Mouse (Mus musculus): ENCODE data around the gene Camk2d. TPM values are rescaled to one million over a fixed set of nuclear protein-coding genes. Genes with fewer than 3 reads are reported as not detected.

The Camk2d gene
- total and polyA plus RNA-seq, 3 experiments: 0.55 TPM; not detected in 2

DNA sequence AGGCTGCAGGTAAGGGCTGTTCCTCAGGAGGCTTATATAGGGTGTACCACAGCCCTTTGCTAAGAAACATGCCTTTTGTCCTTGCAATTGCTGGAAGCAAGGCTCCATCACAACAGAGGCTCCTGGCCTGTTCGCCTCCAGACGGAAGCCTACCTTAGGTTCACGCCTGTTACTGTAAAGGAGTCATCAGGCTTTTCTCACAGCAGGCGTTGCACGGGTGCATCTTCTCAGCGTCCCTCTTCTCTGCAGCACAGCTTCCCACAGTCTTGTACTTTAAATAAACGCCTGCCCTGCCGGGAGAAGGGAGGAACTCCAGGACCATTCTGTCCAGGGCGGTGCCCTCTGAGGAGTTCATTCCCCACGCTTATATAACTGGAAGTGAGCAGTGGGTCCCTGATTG lies 72.6 kb downstream of the Camk2d start:
- peaks cover 19% of the 10 kb centered on the region for H3K9me3 ChIP-seq (replicated peaks)
- H3K27me3 ChIP-seq (ENCODE audit: insufficient read depth, low read length): no peaks in the 10 kb centered on the region
- no peaks in the 10 kb centered on the region for H3K4me1 ChIP-seq (ENCODE audit: insufficient read depth, low read depth, low read length)
- TF ChIP-seq GATA1 (IDR thresholded peaks at IDR 0.05; ENCODE audit: borderline replicate concordance, low read length): no peak
- TF ChIP-seq CTCF (IDR thresholded peaks at IDR 0.05; ENCODE audit: low read depth, low read length): no peak
- no peak overlapping the region for H3K4me3 ChIP-seq (ENCODE audit: low read depth, low read length)
- DNase-seq (ENCODE audit: low spot score) (no peak), ATAC-seq (ENCODE audit: extremely low read depth, insufficient number of reproducible peaks, low FRiP score, poor library complexity, severe bottlenecking) (no peak)
- H3K36me3 ChIP-seq (replicated peaks): no peaks in the 10 kb centered on the region

DNA sequence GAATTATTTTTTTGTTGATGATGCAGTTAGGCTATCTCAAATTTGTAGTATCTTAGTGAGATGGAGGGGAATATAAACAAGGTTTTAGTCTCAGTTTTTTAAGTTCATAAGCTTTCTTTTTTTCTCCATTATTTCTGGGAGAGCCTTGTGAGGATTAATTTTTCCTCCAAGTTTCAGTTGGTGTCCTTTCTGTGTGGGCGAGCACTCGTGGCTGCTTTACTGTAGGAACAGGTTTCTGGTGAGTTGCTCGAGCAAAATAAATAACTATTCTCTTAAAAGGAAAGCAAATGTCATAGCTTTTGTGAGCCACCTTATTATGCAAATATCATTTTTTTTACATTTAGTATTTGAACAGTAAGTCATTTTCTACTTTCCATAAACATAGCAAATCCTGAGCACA lies 74.3 kb downstream of the Camk2d start:
- ATAC-seq (ENCODE audit: extremely low read depth, insufficient number of reproducible peaks, low FRiP score, poor library complexity, severe bottlenecking) (no peak), DNase-seq (ENCODE audit: low spot score) (no peak)
- Histone ChIP-seq H3K9me3 (replicated peaks) (peaks cover 19% of the 10 kb centered on the region), H3K27me3 (ENCODE audit: insufficient read depth, low read length) (no peaks in the 10 kb centered on the region), H3K36me3 (replicated peaks) (no peaks in the 10 kb centered on the region), H3K4me1 (ENCODE audit: insufficient read depth, low read depth, low read length) (no peaks in the 10 kb centered on the region), H3K4me3 (ENCODE audit: low read depth, low read length) (no peak overlapping the region)
- TF ChIP-seq GATA1 (IDR thresholded peaks at IDR 0.05; ENCODE audit: borderline replicate concordance, low read length) (no peak), POLR2AphosphoS5 (IDR thresholded peaks at IDR 0.05; ENCODE audit: insufficient replicate concordance, low read depth, low read length) (no peak), TAL1 (conservative IDR thresholded peaks at IDR 0.05; ENCODE audit: low read depth, low read length) (no peak), GATA2 (IDR thresholded peaks at IDR 0.05; ENCODE audit: borderline replicate concordance, low read depth, low read length) (no peak), CTCF (IDR thresholded peaks at IDR 0.05; ENCODE audit: low read depth, low read length) (no peak)

DNA sequence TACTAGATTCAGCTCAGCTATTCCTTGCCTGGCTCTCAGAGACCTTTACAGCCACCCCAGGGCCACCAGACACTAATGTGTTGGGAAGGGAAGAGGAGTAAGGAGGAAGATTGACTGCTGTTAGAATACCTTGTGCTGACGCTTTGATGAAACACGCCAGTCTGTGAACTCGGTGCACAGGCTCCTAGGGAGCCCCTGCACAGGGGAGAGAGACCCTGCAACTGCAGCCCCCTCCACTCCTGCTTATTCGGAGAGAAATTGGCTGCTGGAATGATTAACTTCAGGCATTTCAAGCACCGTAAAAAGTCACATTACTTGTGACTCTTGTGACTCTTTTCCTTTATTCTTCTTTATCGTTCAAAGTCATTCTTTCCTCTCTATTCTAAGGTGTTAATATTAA lies 75.2 kb downstream of the Camk2d start:
- DNase-seq (ENCODE audit: low spot score) (no peak), ATAC-seq (ENCODE audit: extremely low read depth, insufficient number of reproducible peaks, low FRiP score, poor library complexity, severe bottlenecking) (no peak)
- Histone ChIP-seq H3K4me1 (ENCODE audit: insufficient read depth, low read depth, low read length) (no peaks in the 10 kb centered on the region), H3K4me3 (ENCODE audit: low read depth, low read length) (no peak overlapping the region), H3K36me3 (replicated peaks) (no peaks in the 10 kb centered on the region), H3K9me3 (replicated peaks) (peaks cover 16% of the 10 kb centered on the region), H3K27me3 (ENCODE audit: insufficient read depth, low read length) (no peaks in the 10 kb centered on the region)
- no peak for TF ChIP-seq POLR2AphosphoS5 (IDR thresholded peaks at IDR 0.05; ENCODE audit: insufficient replicate concordance, low read depth, low read length)
- no peak for TF ChIP-seq TAL1 (conservative IDR thresholded peaks at IDR 0.05; ENCODE audit: low read depth, low read length)
- TF ChIP-seq GATA2 (IDR thresholded peaks at IDR 0.05; ENCODE audit: borderline replicate concordance, low read depth, low read length): no peak
- TF ChIP-seq GATA1 (IDR thresholded peaks at IDR 0.05; ENCODE audit: borderline replicate concordance, low read length): no peak
- TF ChIP-seq CTCF (IDR thresholded peaks at IDR 0.05; ENCODE audit: low read depth, low read length): no peak

DNA sequence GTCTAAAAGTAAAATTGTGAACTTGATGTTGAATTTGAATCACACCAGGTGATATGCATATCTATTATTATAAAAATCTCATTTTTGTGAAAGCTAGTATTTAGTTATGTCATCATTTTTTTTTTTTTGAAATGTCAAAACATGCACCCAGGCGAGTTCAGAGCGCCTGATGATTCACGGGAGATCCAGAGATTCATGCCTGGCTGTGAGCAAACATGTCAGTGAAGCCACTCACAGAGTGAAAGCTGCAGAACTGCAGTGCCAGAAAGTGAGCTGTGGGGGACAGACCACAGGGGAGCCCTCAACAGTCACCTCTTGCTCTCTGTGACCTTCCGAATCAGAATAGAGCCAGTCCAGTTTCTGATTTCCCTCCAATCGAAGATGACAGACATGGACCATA lies 84.9 kb downstream of the Camk2d start:
- no peak for TF ChIP-seq GATA2 (IDR thresholded peaks at IDR 0.05; ENCODE audit: borderline replicate concordance, low read depth, low read length)
- no peak for TF ChIP-seq TAL1 (conservative IDR thresholded peaks at IDR 0.05; ENCODE audit: low read depth, low read length)
- TF ChIP-seq POLR2AphosphoS5 (IDR thresholded peaks at IDR 0.05; ENCODE audit: insufficient replicate concordance, low read depth, low read length): no peak
- no peak for TF ChIP-seq GATA1 (IDR thresholded peaks at IDR 0.05; ENCODE audit: borderline replicate concordance, low read length)
- no peak for TF ChIP-seq CTCF (IDR thresholded peaks at IDR 0.05; ENCODE audit: low read depth, low read length)
- H3K4me3 ChIP-seq (ENCODE audit: low read depth, low read length): no peak overlapping the region
- no peaks in the 10 kb centered on the region for H3K27me3 ChIP-seq (ENCODE audit: insufficient read depth, low read length)
- H3K36me3 ChIP-seq (replicated peaks): no peaks in the 10 kb centered on the region
- no peaks in the 10 kb centered on the region for H3K4me1 ChIP-seq (ENCODE audit: insufficient read depth, low read depth, low read length)
- DNase-seq (ENCODE audit: low spot score) (no peak), ATAC-seq (ENCODE audit: extremely low read depth, insufficient number of reproducible peaks, low FRiP score, poor library complexity, severe bottlenecking) (no peak)
- peaks cover 5% of the 10 kb centered on the region for H3K9me3 ChIP-seq (replicated peaks)

DNA sequence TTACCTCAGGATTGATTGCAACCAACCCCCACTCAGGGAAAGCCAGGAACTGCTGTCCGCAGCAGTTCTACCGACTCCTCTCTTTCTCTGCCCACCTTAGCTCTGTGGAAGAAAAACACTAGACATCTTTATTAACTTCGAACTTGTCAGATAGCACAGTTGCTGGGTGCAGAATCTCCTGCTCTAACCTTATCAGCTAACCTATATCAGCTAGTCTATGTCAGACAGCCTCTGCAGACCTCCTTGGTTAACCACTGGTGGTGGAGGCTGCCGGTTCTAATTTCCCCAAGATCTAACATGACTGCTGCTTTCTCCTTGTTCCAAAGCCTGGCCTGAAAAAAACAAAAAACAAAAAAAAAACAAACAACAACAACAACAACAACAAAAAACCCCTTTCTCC lies 85.9 kb downstream of the Camk2d start:
- H3K27me3 ChIP-seq (ENCODE audit: insufficient read depth, low read length): no peaks in the 10 kb centered on the region
- H3K4me1 ChIP-seq (ENCODE audit: insufficient read depth, low read depth, low read length): no peaks in the 10 kb centered on the region
- TF ChIP-seq GATA2 (IDR thresholded peaks at IDR 0.05; ENCODE audit: borderline replicate concordance, low read depth, low read length): no peak
- TF ChIP-seq CTCF (IDR thresholded peaks at IDR 0.05; ENCODE audit: low read depth, low read length): no peak
- TF ChIP-seq GATA1 (IDR thresholded peaks at IDR 0.05; ENCODE audit: borderline replicate concordance, low read length): no peak
- TF ChIP-seq POLR2AphosphoS5 (IDR thresholded peaks at IDR 0.05; ENCODE audit: insufficient replicate concordance, low read depth, low read length): no peak
- no peak for TF ChIP-seq TAL1 (conservative IDR thresholded peaks at IDR 0.05; ENCODE audit: low read depth, low read length)
- DNase-seq (ENCODE audit: low spot score): no peak
- H3K4me3 ChIP-seq (ENCODE audit: low read depth, low read length): no peak overlapping the region
- no peak for ATAC-seq (ENCODE audit: extremely low read depth, insufficient number of reproducible peaks, low FRiP score, poor library complexity, severe bottlenecking)
- peaks cover 8% of the 10 kb centered on the region for H3K9me3 ChIP-seq (replicated peaks)
- no peaks in the 10 kb centered on the region for H3K36me3 ChIP-seq (replicated peaks)

DNA sequence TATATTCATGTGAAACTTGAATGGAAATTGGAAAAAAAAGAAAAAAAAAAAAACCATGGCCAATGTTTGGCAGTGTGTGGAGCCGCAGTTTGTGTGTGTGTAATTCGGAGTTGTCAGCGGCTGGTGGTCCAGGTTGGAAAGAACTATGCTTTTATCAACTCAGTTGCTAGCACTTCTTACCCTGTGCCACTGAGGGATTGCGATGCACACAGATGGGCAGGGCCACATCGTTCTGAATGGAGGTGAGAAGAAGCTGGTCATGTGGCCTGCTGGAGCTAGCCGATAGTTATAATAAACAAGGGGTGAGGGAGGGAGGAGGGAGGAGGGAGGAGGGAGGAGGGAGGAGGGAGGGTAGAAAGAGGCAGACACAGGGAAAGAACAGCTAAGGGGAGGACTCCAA lies 89.3 kb downstream of the Camk2d start:
- no peak for DNase-seq (ENCODE audit: low spot score)
- H3K4me1 ChIP-seq (ENCODE audit: insufficient read depth, low read depth, low read length): no peaks in the 10 kb centered on the region
- TF ChIP-seq GATA1 (IDR thresholded peaks at IDR 0.05; ENCODE audit: borderline replicate concordance, low read length) (no peak), TAL1 (conservative IDR thresholded peaks at IDR 0.05; ENCODE audit: low read depth, low read length) (no peak)
- no peaks in the 10 kb centered on the region for H3K27me3 ChIP-seq (ENCODE audit: insufficient read depth, low read length)
- H3K9me3 ChIP-seq (replicated peaks): peaks cover 9% of the 10 kb centered on the region
- no peak for ATAC-seq (ENCODE audit: extremely low read depth, insufficient number of reproducible peaks, low FRiP score, poor library complexity, severe bottlenecking)
- H3K4me3 ChIP-seq (ENCODE audit: low read depth, low read length): no peak overlapping the region
- no peaks in the 10 kb centered on the region for H3K36me3 ChIP-seq (replicated peaks)

DNA sequence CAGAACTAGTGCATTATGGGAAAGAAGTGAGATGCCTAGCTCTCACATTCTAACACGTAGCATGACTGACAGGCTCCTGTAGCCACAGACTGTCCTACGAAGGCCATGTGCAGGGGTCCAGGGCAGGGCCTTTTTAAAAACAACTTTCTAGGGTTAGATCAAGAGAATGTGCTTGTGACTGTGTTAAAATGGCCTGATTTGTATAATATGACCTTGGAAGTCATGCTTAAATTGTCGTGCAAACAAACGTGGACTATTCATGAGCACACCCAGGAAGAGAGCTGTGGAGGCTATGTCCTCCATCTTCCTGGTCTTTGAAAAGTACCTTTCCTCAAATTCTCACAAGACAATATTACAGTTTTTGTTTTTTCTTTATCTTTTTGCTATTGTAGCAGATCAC lies 91.0 kb downstream of the Camk2d start:
- TF ChIP-seq GATA2 (IDR thresholded peaks at IDR 0.05; ENCODE audit: borderline replicate concordance, low read depth, low read length) (no peak), GATA1 (IDR thresholded peaks at IDR 0.05; ENCODE audit: borderline replicate concordance, low read length) (no peak), TAL1 (conservative IDR thresholded peaks at IDR 0.05; ENCODE audit: low read depth, low read length) (no peak), POLR2AphosphoS5 (IDR thresholded peaks at IDR 0.05; ENCODE audit: insufficient replicate concordance, low read depth, low read length) (no peak), CTCF (IDR thresholded peaks at IDR 0.05; ENCODE audit: low read depth, low read length) (no peak)
- no peaks in the 10 kb centered on the region for H3K36me3 ChIP-seq (replicated peaks)

More for the DNA sequence above, 91.0 kb downstream of the Camk2d start:
- no peak overlapping the region for H3K4me3 ChIP-seq (ENCODE audit: low read depth, low read length)
- no peak for ATAC-seq (ENCODE audit: extremely low read depth, insufficient number of reproducible peaks, low FRiP score, poor library complexity, severe bottlenecking)
- no peaks in the 10 kb centered on the region for H3K27me3 ChIP-seq (ENCODE audit: insufficient read depth, low read length)
- H3K9me3 ChIP-seq (replicated peaks): peaks cover 10% of the 10 kb centered on the region
- H3K4me1 ChIP-seq (ENCODE audit: insufficient read depth, low read depth, low read length): no peaks in the 10 kb centered on the region
- DNase-seq (ENCODE audit: low spot score): no peak

All from G1E (cell line).